Mouse (Mus musculus) Muller cell, postnatal 12 days (primary cell): ENCODE measurements around the gene Lzts2.
"Not testable (repeated sequence)": the region's sequence is repeated elsewhere in the genome, so short reads cannot be mapped to it uniquely, and the experiment has no call there.

Experiments
- DNase-seq: peaks from one replicate; pipeline ENCODE4 v3.0.0-alpha.2; 2015; ENCODE audit errors: inconsistent ontology term

The Lzts2 gene

DNA sequence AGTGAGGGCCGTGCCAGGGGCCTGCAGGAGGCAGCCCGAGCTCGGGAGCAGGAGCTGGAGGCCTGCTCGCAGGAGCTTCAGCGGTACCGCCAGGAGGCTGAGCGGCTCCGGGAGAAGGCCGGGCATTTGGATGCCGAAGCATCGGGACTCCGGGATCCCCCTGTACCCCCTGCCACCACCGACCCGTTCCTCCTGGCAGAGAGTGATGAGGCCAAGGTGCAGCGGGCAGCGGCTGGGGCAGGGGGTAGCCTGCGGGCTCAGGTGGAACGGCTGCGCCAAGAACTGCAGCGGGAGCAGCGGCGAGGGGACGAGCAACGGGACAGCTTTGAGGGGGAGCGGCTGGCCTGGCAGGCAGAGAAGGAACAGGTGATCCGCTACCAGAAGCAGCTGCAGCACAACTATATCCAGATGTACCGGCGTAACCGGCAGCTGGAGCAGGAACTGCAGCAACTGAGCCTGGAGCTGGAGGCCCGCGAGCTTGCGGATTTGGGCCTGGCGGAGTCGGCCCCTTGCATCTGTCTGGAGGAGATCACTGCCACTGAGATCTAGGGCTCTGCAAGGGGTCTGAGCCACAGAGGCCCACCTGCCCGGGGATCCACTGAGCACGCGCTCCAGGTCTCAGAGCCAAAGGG lies 11.8 kb downstream of the Lzts2 start:
- no peak for DNase-seq

DNA sequence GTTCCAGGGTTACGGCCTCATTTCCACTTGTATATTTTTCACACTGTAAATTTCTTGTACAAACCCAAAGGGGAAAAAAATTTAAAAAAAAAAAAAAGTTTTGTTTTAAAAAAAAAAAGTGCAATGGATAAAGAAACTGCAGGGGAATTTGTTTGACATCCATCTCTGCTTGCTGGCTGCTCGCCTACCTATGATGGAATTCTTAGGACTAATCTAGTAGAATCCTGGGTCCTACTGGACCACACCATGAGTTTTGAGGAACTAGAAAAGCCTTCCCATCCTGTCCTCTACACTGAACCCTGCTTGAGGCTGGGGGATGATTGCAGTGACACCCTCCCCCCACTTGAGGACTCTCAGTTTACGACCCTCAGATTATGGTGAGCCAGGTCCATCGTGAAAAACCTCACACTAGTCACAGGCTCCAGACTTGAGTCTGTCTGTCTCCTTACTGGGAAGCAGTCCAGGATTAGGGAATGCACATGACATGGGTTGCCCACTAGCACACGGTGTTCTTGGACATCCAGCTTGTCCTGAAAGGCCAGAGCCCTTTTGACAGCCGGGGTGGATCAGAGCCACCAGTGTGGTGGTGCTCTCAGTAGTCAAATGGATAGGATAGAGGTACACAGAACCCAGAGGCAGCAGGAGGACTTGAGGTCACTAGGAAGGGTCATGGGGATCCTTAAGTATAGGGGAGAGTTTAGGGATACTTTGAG lies 12.9 kb downstream of the Lzts2 start:
- no peak for DNase-seq

DNA sequence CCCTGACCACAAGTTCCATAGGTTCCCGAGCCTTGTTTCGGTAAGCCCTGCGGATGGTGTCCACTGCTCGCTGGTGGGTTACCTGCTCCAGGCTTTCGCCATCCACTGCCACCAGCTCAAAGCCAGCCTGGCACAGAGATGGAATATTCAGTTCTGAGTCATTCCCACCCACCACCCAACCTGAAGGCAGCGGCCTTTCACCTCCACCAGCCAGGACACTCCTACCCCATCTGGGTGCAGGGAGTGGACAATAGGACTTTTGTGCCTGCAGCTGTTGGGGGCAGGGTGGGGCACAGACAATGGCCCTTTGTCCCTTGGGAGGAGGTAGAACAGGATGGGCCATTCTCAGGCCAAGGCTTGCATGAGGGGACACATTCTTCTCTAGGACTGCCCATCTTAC lies 13.6 kb downstream of the Lzts2 start:
- DNase-seq = peak; percentile 73

DNA sequence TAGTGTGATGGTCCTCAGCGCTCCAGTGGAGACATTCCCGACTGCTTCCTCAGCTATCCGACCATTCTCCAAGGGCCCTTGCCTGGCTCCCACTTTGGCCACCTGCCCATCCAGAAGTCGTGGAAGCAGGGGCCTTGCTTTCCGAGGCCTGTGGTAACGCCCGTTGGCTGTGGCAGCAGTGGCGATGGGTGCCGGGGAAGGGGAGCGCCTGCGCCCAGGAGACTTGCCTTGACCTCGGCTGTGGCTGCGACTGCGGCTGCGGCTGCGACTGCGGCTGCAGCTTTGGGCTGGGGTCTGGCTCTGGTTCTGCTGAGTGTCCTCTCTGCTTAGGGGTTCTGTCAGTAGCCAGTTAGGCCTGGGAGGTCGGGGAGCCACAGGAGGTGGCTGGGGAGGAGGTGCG lies 14.5 kb downstream of the Lzts2 start:
- no peak for DNase-seq

DNA sequence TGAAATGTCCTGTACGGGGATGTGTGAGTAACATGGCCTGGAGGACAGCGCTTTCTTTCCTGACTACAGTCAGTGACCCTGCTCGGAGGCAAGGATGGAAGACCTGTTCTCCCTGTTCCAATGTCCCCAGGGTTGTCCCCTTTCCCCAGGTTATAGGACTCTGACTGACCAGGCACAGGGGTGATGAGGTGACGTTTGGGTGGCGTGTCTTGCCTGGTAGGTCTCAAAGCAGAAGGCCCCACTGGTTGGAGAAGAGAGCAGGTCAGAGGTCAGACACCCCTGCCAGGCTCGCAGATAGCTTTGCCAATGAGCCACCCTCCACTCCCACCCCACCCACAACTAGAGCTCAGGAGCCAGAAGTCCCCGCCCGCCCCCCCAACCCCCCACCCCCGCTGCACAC lies 15.4 kb downstream of the Lzts2 start:
- no peak for DNase-seq

DNA sequence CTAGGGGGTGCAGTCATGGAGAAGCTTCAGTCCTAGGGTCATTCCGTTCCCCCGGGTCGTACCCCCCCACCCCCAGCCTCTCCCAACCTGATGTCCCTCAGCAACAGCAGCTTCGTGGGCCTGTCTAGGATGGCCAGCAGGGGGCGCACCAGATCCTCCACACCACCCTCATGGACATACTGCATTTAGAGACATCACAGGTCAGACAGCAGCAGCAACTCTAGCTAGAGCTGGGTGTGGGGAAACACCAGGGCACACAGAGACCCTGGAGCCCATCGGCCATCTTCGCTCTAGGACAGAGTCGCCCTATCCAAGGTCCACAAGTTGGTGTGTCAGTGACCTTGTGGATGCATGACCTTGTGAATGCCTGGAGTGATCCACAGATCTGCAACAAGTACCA lies 15.9 kb downstream of the Lzts2 start:
- DNase-seq = peak; percentile 57

DNA sequence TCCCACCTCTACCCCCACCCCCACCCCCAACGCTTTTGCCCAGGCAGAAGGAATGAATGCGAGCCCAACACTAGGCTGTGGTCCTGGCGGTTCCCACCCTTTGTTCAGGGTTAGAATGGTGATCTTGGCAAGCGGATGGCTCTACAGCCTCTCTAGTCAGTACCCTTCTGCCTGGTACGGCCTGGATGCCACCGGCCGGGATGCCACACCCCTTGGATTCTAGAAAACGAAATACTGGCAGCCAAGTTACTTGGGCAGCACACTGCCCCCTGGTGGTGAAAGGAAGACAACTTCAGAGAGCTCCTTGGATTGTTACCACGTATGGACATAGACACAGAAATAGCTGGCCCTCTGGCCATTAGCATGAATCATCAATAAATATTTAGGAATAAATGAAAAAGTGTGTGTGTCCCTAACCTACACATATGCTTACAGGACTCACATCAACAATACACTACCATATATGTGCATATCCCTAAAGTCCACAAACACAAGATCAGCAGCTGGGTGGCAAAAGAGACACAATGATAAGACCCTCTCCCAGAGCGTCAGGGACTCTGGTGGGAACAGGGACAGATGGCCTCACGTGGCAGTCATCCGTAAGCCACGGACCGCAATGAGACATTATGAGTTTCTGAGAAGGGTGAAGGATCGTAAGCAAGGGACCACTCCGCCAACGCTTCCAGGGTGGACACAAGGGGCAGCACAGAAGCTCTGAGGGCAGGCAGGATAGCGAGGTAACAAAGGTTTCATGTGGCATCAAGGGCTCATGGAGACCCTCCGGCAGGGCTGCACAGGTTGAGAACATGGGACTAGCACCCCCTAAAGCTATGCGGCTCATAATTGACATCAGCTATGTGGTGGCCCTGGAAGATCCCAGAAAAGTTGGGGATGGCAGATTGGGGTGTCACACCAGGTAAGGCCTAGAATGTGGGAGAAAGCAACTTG lies 16.8 kb downstream of the Lzts2 start:
- DNase-seq = peak; percentile 87

DNA sequence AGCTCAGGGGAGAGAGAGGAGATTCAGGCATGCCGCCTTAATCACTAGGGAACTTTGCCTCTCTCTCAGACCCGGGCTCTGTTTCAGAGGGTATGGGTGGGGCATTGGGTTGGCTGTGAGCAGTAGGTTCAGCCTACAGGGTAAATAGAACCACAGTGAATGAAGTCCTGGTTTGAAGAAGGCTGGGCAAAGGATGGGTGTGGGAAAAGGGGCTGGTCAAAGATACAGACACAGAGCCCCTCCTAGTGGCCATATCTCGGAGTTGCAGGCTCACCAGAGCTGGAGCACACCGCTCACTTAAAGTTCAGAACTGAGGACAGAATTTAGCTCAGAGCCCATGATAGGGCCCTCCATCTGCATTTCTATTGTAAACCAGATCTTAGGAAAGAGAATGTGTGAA lies 17.6 kb downstream of the Lzts2 start:
- peak; percentile 73 for DNase-seq

DNA sequence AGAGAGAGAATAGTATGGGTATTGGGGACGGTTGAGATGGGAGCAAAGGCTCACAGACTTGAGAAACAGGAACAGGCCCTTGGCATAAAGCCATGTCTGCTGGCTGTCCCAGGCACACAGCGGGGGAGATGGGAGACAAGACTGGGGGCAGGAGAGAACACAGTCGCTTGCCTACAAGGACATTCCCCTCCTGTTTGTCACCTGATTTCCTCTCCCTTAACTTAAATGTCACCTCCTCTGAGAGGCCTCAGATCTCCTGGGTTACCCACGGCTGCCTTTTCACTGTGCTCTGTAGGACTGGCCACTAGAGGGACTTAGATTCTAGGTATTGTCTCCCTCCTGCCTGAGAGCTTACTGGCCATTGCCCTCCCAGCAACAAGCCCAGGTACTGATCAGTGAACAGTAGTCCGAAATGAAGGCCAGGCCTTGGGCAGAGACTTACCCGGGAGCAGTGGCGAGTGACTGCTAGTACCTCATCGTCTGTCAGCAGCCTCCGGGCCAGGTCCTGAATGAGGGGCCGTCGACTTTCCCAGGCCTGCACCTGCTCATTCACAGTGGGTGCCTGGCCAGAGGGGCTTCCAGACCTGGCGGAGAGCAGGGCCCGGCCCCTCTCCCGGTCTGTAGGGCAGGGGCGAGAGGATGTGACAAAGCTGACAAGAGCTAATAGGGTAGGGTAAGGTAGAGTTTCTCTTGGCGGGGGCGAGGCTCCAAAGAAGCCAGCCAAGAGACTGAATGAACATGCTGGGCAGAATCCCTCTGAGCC lies 18.5 kb downstream of the Lzts2 start:
- peak; percentile 62 for DNase-seq

DNA sequence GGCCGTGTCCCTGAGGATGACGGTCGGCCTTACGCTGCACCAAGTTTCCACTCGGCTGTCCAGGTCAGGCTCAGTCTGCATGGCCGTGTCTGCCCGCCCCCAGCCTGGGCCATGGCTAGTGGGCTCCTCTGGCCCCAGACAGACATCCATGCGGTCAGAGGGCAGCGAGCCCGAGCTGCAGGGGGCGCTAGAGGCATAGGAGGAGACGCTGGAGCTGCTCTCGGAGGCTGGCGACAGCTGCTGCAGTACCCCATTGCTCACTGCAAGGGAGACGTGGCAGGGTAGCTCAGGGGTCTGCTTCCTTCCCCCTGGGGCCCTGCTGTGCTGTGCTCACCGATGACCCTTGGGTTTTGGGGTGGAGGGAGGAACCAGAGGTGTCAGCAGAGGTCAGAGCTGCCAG lies 22.7 kb downstream of the Lzts2 start:
- peak; percentile 45 for DNase-seq

DNA sequence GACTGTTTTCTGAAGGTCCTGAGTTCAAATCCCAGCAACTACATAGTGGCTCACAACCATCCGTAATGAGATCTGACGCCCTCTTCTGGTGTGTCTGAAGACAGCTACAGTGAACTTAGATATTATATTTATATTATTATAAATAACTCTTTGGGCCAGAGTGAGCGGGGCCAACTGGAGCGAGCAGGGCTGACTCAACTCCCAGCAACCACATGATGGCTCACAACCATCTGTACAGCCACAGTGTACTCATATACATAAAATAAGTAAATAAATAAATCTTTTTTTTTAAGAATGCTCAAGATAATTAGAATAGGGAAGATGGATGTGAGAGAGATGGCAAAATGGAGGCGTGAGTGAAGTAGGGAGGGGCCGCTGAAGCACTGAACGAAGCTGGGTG lies 24.0 kb downstream of the Lzts2 start:
- not testable (repeated sequence) for DNase-seq

DNA sequence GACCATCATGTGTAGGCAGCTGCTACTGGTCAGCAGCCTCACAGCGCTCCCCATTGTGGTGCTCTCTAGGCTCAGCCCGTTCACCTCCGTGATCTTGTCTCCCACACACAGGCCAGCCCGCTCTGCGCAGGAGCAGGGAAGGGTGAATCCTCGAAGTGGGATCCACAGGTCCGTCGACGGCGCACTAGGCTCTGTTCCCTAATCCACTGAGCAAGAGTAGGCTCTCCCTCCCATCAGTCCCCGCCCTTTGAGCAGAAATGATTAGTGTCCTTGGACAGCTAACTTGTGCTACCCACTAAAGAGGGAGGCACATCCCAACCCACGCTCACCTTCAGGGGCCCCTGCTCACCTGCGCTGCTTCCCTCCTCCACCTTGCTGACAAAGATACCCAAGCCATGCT lies 26.0 kb downstream of the Lzts2 start:
- DNase-seq = no peak

DNA sequence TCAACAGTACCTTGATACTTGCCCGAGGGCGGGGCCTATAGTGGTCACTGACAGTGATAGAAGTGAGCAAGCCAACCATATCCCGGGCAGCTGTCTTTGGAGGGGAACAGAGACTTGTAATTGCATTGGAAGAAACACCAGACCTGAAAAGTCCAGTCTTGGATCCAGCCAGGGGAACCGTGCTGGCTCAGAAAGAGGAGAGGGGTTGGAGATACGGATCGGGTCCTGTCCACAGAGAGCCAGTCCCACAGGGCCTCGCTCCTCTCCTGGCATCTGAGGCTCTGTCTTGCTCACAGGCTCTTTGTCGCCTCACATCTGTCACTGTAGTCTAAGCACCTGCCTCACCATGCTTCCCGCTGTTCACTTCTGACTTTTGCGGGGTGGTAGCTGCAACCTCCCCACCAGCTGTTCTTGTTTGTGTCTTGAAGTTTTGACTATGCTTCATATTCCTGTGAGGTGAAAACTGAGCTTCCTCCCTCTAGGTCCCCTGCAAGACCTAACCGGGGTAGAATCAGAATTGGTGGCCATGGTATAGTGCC lies 30.2 kb downstream of the Lzts2 start:
- no peak for DNase-seq

DNA sequence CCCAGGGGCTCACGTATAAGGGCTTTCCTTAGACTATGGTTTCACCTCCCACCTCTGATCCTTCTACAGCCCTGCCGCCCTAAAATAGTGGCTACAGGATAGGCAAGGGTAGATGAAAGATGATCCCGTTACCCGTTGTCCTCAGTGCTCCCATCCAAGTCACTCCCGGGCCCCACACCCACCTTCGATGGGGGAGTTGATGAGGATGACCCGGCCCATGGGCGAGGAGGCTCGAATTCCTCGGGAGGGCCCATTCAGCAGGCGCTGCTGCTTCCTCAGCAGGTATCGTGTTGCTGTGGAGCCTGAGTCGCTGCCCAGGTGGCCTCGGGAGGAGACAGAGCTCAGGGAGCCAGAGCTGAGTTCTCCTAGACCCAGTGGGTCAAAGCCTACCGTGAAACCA lies 31.0 kb downstream of the Lzts2 start:
- DNase-seq = no peak

DNA sequence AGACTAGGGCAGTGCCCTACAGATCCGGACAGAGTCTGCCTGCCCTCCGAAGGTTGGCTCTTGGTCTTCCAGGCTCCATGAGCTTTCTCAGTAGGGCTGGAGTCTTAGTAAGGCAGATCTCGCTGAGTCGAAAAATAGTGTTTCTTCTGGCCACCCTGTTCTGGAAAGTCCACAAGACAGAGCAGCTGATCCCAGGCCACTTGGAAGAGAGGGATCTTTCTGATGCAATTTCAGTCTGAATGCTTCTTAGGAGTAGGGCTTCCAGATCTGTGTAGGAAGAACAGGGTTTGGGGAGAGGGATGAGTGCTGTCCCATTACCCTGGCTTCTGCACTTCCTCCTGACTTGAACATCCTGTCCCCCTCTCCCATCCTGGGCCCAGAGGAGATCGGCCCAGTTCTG lies 31.4 kb downstream of the Lzts2 start, which contains the start of gene Pdzd7:
Pdzd7 (minus strand) TSS at position 67 of the 400 bp plus-strand sequence.
- no peak for DNase-seq

DNA sequence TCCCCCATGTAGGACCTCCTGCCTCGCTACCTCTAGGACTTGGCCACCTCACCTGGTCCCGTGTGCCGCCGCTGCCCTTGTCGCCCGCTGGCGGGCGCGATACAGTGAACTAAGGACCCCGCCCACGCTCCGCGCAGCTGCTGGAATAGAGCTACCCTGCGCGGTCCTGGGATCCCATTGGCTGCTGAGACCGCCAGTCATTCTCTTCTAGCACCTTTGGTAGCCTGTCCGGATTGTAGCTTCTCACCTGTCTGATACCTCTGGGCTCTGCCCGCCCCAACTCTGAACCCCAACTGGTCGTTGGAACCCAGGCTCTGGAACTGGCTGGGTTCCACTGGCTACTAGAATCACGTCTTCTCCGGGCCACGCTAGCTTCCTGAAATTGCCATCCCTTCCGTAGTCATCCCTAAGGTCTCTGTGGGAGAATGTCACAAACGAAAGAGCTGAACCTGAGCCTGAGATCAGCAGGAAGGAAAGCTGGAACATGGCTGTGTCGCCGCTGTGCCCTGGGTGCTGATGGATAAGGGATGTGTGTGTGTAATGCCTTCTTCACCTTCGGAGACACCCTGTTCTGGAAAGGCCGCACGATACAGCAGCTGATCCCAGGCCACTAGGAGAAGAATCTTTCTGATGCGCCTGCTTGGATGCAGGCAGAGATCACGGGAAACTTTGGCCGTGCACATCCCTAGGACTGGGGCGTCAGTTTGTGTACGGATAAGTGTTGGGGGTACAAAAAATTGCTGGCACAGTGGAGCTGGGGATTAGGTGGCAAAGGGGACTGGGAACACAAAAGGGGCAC lies 32.5 kb downstream of the Lzts2 start:
- peak; percentile 92 for DNase-seq

DNA sequence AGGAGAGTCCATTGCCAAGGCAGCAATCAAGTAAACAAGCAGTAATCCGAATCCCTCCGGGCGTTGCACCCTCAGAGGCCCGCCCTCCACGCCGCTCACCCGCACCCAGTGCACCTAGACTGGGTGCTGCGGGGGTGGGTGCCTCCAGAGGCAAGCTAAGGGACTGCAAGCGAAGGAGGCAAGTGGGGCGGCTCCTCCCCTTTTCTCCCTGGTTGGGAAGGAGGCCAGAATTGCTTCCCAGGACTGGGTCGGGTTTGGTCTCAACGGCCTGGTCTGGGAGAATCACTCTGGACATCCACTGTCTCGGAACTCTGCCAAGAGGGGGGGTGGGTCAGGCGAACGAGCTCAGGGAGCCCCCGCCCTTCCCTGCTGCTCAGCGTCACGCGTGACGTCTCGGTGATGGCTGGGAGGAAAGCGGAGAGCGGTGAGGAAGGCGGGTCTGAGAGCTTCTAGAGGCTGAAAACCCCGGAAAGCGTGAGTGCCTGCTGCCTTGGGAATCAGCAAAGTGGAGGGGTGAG lies 33.3 kb downstream of the Lzts2 start, which contains the start of gene Sfxn3:
Sfxn3 (plus strand) TSS at position 87 of the 518 bp plus-strand sequence.
- DNase-seq = peak; percentile 99

DNA sequence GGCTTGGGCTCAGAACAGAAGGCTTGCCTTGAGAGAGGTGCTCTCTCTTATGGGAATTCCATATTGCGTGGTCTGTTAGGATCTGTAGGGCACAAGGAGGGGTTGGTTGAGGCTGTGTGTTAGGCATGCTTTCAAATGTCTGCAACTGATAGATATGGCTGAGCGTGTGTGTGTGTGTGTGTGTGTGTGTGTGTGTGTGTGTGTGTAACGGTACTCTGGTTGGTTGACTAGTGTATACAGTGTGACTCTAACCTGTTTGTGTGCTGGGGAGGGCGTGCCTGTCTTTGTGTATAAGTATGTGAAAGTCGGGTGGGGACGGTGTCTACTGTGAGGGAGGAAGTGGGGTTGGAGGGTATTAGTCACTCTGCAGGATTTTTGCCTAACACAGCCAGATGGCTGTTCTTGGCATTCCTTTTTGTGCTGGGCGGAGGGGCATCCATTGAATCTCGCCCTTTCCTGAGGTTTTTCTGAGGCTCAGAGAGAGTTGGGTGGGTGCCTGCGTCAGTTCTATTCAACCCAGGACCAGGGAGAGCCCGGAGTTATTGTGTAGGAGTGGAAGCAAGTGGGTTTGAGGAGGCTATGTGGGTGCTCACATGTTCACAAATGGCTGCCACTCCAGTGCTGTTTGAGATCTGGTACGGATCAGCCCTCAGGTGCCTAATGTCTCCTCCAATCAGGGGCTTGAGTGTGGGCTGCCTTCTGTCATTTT lies 33.9 kb downstream of the Lzts2 start:
- peak; percentile 92 for DNase-seq

DNA sequence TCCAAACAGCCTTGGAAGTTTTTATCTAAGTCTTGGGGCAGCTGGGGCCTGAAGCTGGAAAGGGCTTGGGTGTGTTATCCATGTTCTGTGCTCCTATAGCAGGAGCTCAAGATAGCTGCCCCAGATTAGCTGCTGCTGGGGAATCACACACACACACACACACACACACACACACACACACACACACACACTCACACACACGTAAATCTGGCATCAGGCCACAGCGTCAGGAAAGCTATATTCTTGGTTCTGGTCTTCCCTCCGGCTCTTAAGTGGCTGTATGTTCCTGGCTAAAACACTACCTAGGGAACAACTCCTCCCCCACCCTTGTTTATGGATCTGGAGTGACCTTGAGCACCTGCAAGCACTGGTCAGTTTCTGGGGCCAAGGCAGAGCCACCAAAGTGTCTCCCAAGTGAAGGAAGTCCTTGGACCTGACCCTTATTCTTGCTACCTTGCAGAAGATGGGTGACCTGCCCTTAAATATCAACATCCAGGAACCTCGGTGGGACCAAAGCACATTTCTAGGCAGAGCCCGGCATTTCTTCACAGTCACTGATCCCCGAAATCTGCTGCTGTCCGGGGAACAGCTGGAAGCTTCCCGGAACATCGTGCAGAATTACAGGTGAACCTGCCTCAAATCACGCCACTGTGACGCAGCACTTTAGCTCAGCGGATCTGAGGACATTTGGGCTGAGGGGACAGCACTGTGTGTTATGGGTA lies 34.6 kb downstream of the Lzts2 start:
- no peak for DNase-seq
